Mouse (Mus musculus): ENCODE measurements around the gene Myod1.

Myod1 gene

DNA sequence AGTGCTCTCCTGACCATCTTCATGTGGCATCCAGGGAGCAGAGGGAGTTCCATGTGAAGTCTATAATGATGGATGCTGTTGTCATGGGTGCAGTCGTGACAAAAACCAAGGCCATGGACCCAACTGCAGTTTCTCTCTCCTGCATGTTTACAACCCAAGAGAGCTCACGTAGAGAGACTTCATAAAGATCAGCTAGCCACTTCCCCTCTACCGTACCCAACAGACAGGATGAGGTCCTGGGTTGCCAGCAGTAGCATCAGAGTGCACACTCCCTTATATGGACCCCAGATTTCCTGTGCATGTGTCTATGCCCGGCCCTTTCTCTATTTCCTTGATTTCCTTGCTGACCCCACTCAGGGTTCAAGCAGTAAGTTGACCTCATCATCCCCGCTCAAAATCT, 15.4 kb downstream of the Myod1 start:
- DNase-seq (ENCODE audit: low read depth, low spot score): no peak

DNA sequence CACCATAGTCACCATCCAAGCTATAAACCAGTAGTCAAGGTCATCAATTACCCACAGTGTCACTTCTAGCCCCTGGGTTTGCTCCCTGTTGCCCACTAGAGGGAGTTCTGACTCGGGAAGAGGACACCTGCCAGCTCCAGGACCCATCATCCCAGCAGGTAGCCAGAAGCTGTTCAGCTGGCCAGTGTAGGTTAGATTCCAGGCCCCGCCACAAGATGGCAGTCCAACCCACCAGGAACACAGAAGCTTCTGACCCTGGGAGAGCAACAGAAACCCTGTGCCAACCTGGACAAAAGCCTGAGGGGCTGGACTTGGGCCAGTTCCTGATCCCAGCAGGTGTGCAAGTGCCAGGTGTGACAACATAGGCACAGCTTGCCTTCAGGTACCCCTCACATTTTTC, 16.8 kb downstream of the Myod1 start:
- DNase-seq (ENCODE audit: low read depth, low spot score): peak; percentile 88

GRCm38 (mm10) chr7:46393718-46394511, 17.6 kb downstream of the Myod1 start:
- DNase-seq (ENCODE audit: low read depth, low spot score): no peak

GRCm38 (mm10) chr7:46394933-46395332, 18.7 kb downstream of the Myod1 start:
- DNase-seq (ENCODE audit: low read depth, low spot score): no peak

DNA sequence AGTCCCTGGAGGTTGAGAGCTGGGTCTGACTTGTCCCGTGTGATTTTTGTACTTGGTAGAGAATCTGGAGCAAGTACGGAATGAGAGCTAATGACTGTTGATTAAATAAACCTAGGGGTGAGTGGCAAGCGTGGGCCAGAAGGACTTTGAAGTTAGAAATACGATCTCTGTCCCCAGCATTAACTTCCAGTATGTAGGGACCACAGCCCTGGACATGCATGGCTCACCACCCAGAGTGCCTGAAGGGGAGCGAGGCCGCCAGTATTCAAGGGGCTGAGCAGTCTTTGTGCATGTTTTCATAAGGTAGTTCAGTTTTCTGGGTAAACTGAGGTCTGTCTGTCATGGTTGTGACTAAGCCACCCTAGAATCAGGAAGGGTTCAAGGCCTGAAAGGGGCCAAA, 19.3 kb downstream of the Myod1 start:
- no peak for DNase-seq (ENCODE audit: low read depth, low spot score)

GRCm38 (mm10) chr7:46396231-46396927, 20.1 kb downstream of the Myod1 start, which contains the start of gene Kcnc1:
Kcnc1 (plus strand) TSS chr7:46396497.
- peak; percentile 84 for DNase-seq (ENCODE audit: low read depth, low spot score)

- no peak for DNase-seq (ENCODE audit: low read depth, low spot score)
Measured at GRCm38 (mm10) chr7:46396928-46397731, 20.9 kb downstream of the Myod1 start.

DNA sequence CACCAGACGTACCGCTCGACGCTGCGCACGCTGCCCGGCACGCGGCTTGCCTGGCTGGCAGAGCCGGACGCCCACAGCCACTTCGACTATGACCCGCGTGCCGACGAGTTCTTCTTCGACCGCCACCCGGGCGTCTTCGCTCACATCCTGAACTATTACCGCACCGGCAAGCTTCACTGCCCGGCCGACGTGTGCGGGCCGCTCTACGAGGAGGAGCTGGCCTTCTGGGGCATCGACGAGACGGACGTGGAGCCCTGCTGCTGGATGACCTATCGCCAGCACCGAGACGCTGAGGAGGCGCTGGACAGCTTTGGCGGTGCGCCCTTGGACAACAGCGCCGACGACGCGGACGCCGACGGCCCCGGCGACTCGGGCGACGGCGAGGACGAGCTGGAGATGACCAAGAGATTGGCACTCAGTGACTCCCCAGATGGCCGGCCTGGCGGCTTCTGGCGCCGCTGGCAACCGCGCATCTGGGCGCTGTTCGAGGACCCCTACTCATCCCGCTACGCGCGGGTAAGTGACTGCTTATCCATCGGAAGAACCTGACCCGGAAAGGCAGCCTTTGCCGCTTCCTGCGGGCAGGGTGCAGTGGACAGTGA, 21.6 kb downstream of the Myod1 start:
- DNase-seq (ENCODE audit: low read depth, low spot score): no peak

- DNase-seq (ENCODE audit: low read depth, low spot score): no peak
Measured at GRCm38 (mm10) chr7:46398612-46399011, 22.3 kb downstream of the Myod1 start.

DNA sequence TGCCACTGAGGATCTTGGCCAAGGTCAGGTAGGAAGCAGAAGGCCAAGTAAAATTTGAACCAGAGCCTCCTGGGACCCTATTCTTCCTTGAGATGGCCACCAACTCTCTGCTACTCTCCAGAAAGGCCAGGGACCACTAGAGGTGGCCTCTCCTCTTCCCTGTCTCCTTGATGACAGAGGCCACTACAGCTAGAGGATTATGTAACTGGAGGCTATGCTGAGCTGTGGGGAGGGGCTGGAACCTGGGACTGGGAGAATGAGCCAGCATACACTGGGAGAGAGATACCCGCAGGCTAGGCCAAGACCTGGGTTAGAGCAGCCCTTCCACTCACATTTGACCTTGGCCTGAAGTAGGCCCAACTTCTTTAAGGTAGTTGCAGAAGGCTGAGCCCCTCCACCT, 23.4 kb downstream of the Myod1 start:
- no peak for DNase-seq (ENCODE audit: low read depth, low spot score)

- no peak for DNase-seq (ENCODE audit: low read depth, low spot score)
Measured at GRCm38 (mm10) chr7:46400346-46400745, 24.1 kb downstream of the Myod1 start.

DNA sequence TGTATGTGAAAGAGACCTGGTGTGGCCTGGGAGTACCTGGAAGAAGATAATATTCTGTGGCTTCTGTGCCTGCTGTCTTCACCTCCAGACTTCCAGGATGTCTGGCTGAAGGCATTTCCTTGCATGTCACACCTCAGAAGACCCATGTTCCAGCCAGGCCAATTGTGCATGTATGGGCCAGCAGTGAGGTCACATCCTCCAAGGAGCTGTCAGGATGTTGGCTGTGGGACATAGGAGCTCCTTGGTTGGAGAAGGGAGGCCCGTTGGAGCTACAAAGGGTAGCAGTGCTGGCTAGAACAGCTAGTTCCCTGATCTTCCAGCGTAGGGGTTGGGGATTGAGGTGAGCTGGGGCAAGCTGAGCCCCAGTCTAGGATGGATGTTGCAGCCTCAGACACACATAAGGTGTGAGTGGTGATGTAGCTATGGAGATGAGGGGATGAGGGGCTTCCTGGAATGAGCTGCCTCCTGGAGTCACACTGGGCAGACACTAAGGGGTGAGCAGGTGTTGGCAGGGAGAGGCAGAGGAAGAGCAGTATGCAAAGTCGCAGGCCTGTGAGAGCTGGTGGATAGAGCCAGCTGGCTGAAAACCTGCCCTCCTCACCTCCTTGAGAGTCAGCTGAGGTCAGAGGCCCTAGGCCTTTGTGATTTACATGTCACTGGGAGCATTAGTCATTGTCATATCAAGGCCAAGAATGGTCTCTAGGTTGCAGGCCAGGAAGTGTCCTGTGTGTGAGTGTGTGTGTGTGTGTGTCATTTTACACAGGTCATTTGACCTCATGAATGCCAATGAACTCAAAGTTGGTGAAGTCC, 25.3 kb downstream of the Myod1 start:
- DNase-seq (ENCODE audit: low read depth, low spot score): no peak

GRCm38 (mm10) chr7:46403616-46404485, 27.6 kb downstream of the Myod1 start:
- no peak for DNase-seq (ENCODE audit: low read depth, low spot score)

GRCm38 (mm10) chr7:46404756-46405155, 28.5 kb downstream of the Myod1 start:
- no peak for DNase-seq (ENCODE audit: low read depth, low spot score)

DNA sequence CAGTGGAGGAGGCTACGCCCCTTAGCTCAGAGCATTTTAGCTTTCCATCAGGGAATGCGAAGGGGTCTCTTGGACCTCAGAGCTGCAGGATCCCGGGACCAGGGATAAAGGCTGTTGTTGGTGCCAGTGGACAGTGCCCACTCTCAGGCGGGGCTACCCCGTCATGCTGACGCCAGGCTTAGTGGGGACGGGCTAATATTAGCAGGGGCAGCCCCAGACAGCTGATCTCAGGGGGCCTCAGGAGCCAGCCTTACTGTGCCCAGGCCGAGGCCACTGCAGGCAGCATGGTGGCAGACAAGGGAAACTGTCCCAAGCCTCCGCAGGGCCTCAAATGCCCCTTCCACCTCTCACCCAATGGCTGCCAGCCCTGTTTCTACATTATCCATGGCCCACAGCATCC, 32.3 kb downstream of the Myod1 start:
- no peak for DNase-seq (ENCODE audit: low read depth, low spot score)

- DNase-seq (ENCODE audit: low read depth, low spot score): no peak
Measured at GRCm38 (mm10) chr7:46409204-46409789, 33.0 kb downstream of the Myod1 start.

- no peak for DNase-seq (ENCODE audit: low read depth, low spot score)
Measured at GRCm38 (mm10) chr7:46410727-46411126, 34.5 kb downstream of the Myod1 start.

GRCm38 (mm10) chr7:46412823-46413222, 36.5 kb downstream of the Myod1 start:
- DNase-seq (ENCODE audit: low read depth, low spot score): no peak

- no peak for DNase-seq (ENCODE audit: low read depth, low spot score)
Measured at GRCm38 (mm10) chr7:46413959-46414725, 37.9 kb downstream of the Myod1 start.
